Mouse (Mus musculus): Measurements from ENCODE around the gene Efr3b. TPM values are rescaled to one million over a fixed set of nuclear protein-coding genes. Genes with fewer than 3 reads are reported as not detected.

Efr3b gene
- polyA plus RNA-seq, 1 experiment from 2014 or later = 1.1 TPM

DNA sequence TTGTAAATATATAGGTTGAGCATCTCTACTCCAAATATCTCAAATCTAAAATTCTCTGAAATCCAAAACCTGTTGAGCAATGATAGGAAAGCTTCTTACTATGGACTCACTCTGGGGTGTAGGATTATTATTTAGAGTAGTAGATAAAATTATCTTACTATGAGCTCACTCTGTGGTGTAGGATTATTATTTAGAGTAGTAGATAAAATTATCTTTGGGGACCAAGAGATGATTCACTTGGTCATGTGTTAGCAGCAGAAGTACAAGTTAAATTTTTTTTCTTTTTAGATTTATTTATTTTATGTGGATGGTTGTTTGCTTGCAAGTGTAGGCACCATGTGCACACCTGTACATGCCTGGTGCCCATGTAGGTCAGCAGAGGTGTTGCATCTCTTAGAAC, 37.7 kb upstream of the Efr3b start:
- TF ChIP-seq CTCF (IDR thresholded peaks at IDR 0.05) (no peak), EP300 (IDR thresholded peaks at IDR 0.05) (no peak)

DNA sequence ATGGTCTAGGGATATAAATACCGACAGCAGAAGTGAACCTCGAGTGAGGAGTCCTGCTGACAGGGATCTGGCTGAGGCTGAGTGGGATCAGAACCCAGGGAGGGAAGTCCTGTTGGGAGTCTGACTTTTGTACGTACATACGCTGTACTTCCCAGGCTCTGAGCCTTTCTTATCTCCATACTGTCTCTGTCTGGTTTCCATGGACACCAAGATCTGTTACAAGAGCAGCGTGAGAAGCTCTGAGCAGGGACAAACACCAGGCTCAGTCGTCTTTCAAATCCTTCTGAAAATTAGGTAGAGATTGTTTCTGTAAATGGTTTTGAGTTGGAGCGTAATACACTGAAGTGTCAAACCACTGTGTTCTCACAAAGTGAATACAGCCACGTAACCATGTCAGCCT, 36.7 kb upstream of the Efr3b start:
- Histone ChIP-seq H3K27me3 (replicated peaks; ENCODE audit: insufficient read depth, low read length) (no peaks in the 10 kb centered on the region), H3K9me3 (ENCODE audit: low read length) (no peaks in the 10 kb centered on the region), H3K36me3 (ENCODE audit: insufficient read depth, low read length) (no peaks in the 10 kb centered on the region), H3K4me2 (replicated peaks; ENCODE audit: low read depth, low read length) (no peak overlapping the region), H3K4me1 (ENCODE audit: insufficient read depth, low read depth, low read length) (no peaks in the 10 kb centered on the region), H3K9ac (replicated peaks; ENCODE audit: low read depth) (no peak overlapping the region), H3K27ac (ENCODE audit: low read length) (no peak overlapping the region), H3K4me3 (ENCODE audit: low read depth, low read length) (no peak overlapping the region)
- no peak for DNase-seq (ENCODE audit: low spot score)
- WGBS = 46% methylated on average over 8 of the region's 8 CpGs
- ATAC-seq = no peak
- TF ChIP-seq CTCF (IDR thresholded peaks at IDR 0.05) (no peak), EP300 (IDR thresholded peaks at IDR 0.05) (no peak)

More for the DNA sequence above, 37.7 kb upstream of the Efr3b start:
- DNase-seq (ENCODE audit: low spot score) (no peak), ATAC-seq (no peak)
- Histone ChIP-seq H3K36me3 (ENCODE audit: insufficient read depth, low read length) (no peaks in the 10 kb centered on the region), H3K27ac (ENCODE audit: low read length) (no peak overlapping the region), H3K4me2 (replicated peaks; ENCODE audit: low read depth, low read length) (no peak overlapping the region), H3K9me3 (ENCODE audit: low read length) (no peaks in the 10 kb centered on the region), H3K9ac (replicated peaks; ENCODE audit: low read depth) (no peak overlapping the region), H3K4me1 (ENCODE audit: insufficient read depth, low read depth, low read length) (no peaks in the 10 kb centered on the region), H3K27me3 (replicated peaks; ENCODE audit: insufficient read depth, low read length) (no peaks in the 10 kb centered on the region), H3K4me3 (ENCODE audit: low read depth, low read length) (no peak overlapping the region)

DNA sequence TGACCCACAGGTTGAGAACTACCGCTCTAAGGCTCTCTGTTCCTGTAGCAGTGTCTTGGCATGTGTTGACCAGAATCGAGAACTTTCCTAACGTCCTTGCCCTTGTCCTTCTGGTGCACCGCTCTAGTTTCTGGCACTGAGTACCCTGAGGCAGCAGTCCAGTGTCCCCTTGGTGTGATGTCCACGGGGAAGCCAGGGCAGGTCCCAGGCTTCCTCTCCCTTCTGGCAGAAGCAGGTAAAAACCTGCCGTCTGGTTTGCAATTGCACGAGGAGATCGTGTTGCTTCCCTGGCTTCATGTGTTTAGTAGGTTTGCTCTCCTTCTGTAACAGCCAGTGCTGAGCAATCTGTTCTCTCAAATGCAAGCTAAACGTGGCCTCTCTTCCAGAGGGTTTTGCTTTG, 33.0 kb upstream of the Efr3b start:
- H3K27me3 ChIP-seq (replicated peaks; ENCODE audit: insufficient read depth, low read length) = no peaks in the 10 kb centered on the region
- H3K4me2 ChIP-seq (replicated peaks; ENCODE audit: low read depth, low read length) = no peak overlapping the region
- TF ChIP-seq EP300 (IDR thresholded peaks at IDR 0.05) = no peak
- TF ChIP-seq CTCF (IDR thresholded peaks at IDR 0.05) = no peak
- WGBS = 75% methylated on average over 9 of the region's 9 CpGs
- no peaks in the 10 kb centered on the region for H3K36me3 ChIP-seq (ENCODE audit: insufficient read depth, low read length)
- DNase-seq (ENCODE audit: low spot score) = no peak
- no peaks in the 10 kb centered on the region for H3K9me3 ChIP-seq (ENCODE audit: low read length)
- no peak overlapping the region for H3K4me3 ChIP-seq (ENCODE audit: low read depth, low read length)
- no peak overlapping the region for H3K9ac ChIP-seq (replicated peaks; ENCODE audit: low read depth)
- H3K4me1 ChIP-seq (ENCODE audit: insufficient read depth, low read depth, low read length) = no peaks in the 10 kb centered on the region
- H3K27ac ChIP-seq (ENCODE audit: low read length) = no peak overlapping the region
- ATAC-seq = no peak

DNA sequence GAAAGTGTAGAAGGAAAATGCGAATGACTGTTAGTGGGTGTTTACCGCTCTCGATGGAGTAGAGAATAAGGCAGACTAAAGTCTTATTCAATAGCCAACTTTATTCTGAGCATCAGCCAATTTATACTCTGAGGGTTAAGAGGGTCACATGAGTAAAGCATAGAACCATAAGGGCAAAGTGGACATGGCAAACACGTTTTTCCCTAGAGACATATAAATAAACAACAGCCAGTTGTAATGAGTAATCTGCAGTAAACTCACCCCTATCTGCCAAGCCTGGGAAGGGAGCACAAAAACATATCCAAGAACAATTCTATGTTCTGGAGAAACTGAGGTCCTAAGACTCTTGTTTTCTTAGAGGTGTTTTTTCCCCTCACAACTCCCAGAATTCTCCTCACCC, 29.8 kb upstream of the Efr3b start:
- Histone ChIP-seq H3K27ac (ENCODE audit: low read length) (no peak overlapping the region), H3K27me3 (replicated peaks; ENCODE audit: insufficient read depth, low read length) (no peaks in the 10 kb centered on the region), H3K36me3 (ENCODE audit: insufficient read depth, low read length) (no peaks in the 10 kb centered on the region), H3K4me2 (replicated peaks; ENCODE audit: low read depth, low read length) (no peak overlapping the region), H3K4me1 (ENCODE audit: insufficient read depth, low read depth, low read length) (no peaks in the 10 kb centered on the region), H3K9me3 (ENCODE audit: low read length) (no peaks in the 10 kb centered on the region), H3K4me3 (ENCODE audit: low read depth, low read length) (no peak overlapping the region), H3K9ac (replicated peaks; ENCODE audit: low read depth) (no peak overlapping the region)
- no peak for DNase-seq (ENCODE audit: low spot score)
- no peak for ATAC-seq
- TF ChIP-seq CTCF (IDR thresholded peaks at IDR 0.05) (no peak), EP300 (IDR thresholded peaks at IDR 0.05) (no peak)
- WGBS = 67% methylated on average over 4 of the region's 4 CpGs

DNA sequence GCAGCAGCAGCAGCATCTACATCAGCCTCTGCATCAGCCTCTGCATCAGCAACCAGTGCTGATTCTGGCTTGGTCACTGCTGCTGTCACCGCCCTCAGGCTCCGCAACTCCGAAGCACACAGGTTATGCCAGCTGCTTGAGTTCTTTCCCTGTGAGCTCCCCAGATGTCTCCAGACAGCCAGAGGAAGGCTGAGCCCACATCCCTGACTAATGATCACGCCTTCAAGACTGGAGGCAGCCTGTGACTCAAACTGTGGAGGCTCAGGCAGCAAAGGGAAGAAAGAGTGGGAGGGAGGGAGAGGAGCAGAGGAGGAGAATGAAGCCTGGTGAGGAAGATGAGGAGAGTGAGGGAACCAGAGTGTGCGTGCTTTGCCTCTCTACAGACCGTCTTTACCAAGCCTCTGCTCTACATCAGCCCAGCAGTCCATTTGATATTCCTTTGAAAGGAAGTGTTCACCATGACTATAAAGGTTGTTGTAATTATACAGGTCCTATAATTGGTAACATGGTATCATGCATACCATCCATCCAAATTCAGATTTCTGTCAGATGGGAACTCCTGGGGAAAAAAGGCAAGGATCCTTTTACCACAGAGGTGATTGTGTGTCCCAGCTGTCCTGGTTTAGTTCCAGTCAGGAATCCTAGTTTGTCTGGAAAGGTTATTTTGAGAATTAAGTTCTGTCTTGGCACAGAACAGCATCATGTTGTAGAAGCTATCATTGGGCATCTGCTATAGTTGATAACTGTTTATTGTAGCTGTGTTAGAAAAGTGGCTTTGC, 28.2 kb upstream of the Efr3b start:
- 62% methylated on average over 6 of the region's 6 CpGs for WGBS
- no peak for ATAC-seq
- H3K4me3 ChIP-seq (ENCODE audit: low read depth, low read length) = no peak overlapping the region
- H3K36me3 ChIP-seq (ENCODE audit: insufficient read depth, low read length) = no peaks in the 10 kb centered on the region
- H3K4me1 ChIP-seq (ENCODE audit: insufficient read depth, low read depth, low read length) = no peaks in the 10 kb centered on the region
- H3K27ac ChIP-seq (ENCODE audit: low read length) = no peak overlapping the region
- TF ChIP-seq CTCF (IDR thresholded peaks at IDR 0.05) (no peak), EP300 (IDR thresholded peaks at IDR 0.05) (no peak)
- H3K9ac ChIP-seq (replicated peaks; ENCODE audit: low read depth) = no peak overlapping the region
- H3K9me3 ChIP-seq (ENCODE audit: low read length) = no peaks in the 10 kb centered on the region
- H3K27me3 ChIP-seq (replicated peaks; ENCODE audit: insufficient read depth, low read length) = no peaks in the 10 kb centered on the region
- no peak overlapping the region for H3K4me2 ChIP-seq (replicated peaks; ENCODE audit: low read depth, low read length)
- DNase-seq (ENCODE audit: low spot score) = no peak

DNA sequence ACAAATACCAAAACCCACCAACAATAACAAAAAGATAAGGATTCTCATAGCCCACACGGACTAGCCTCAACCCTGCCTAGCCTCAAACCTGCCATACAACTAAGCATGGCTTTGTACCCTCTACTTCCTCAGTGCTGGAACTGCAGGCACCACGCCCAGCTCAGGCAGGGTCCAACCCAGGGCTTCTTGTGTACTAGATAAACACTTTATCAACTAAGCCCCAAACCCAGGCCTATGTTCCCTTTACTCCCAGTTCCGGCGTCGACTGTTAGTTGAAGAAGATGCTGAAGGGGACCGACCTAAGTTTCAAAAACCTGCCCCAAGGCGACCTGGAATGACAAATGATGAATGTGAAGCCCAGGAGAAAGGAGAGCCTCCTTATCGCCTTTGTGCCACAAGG, 27.2 kb upstream of the Efr3b start:
- no peak for TF ChIP-seq EP300 (IDR thresholded peaks at IDR 0.05)
- TF ChIP-seq CTCF (IDR thresholded peaks at IDR 0.05) = no peak
- no peaks in the 10 kb centered on the region for H3K9me3 ChIP-seq (ENCODE audit: low read length)
- H3K4me1 ChIP-seq (ENCODE audit: insufficient read depth, low read depth, low read length) = no peaks in the 10 kb centered on the region
- no peak overlapping the region for H3K9ac ChIP-seq (replicated peaks; ENCODE audit: low read depth)
- H3K27ac ChIP-seq (ENCODE audit: low read length) = no peak overlapping the region
- DNase-seq (ENCODE audit: low spot score) (no peak), ATAC-seq (no peak)
- no peaks in the 10 kb centered on the region for H3K27me3 ChIP-seq (replicated peaks; ENCODE audit: insufficient read depth, low read length)
- 58% methylated on average over 8 of the region's 8 CpGs for WGBS
- no peak overlapping the region for H3K4me2 ChIP-seq (replicated peaks; ENCODE audit: low read depth, low read length)
- H3K36me3 ChIP-seq (ENCODE audit: insufficient read depth, low read length) = no peaks in the 10 kb centered on the region
- no peak overlapping the region for H3K4me3 ChIP-seq (ENCODE audit: low read depth, low read length)
